Mouse (Mus musculus): ENCODE measurements around the gene Gm20388.

The Gm20388 gene

DNA sequence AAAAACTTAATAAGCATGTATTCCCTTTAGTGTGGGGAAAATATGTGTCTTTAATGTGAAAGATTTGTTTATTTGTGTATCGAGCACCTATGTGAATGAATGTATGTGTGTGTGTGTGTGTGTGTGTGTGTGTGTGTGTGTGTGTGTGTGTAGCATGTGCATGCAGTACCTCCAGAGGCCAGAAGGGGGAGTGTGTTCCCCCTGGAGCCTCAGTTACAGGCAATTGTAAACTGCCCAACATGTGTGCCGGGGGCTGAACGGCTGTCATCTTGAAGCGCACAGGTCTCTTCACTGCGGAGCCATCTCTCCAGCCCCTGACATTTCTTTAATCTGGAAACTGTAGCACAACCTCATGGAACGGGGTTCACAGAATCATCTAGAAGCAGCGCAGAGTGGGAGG lies 1425.0 kb downstream of the Gm20388 start:
- DNase-seq (ENCODE audit: low spot score in 2 of 2) = no peak

DNA sequence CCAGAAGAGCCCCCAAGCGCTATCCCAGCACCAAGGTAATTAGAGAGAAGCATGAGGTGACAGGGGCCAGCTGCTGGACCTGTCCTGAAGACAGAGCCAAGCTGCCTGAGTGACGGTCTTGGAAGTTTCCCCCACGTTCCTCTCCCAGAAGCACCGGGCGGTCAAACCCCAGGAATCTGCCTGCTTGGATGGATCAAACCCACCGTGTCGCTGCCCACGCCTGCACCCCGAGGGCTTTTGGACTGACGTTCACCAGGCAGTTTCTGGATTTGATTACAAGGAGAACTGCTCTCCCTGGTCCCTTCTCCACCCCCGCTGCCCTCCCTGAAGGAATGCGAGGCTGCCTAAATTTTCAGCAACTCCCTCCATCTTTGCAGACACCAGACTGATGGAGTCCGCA lies 1432.3 kb downstream of the Gm20388 start:
- no peak for DNase-seq (ENCODE audit: low spot score in 2 of 2)

DNA sequence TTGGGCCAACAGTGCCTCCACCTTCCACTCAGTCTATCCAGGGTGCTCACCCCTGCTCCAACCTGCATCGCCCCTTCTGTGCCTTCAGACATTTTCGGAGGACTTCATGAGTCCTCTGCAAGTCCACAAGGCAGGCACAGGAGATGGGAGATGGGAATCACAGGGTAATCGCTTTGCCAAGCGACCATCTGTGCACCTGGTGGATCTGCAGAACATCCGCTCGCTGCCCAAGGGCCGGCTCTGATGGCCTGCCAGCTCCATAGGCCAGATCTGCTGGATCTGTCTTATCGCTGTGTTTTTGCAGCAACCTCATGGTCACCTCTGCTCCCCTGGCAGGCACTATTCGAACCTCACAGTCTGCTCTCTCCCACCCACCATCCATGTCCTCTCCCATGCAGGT lies 1433.8 kb downstream of the Gm20388 start:
- no peak for DNase-seq (ENCODE audit: low spot score in 2 of 2)

DNA sequence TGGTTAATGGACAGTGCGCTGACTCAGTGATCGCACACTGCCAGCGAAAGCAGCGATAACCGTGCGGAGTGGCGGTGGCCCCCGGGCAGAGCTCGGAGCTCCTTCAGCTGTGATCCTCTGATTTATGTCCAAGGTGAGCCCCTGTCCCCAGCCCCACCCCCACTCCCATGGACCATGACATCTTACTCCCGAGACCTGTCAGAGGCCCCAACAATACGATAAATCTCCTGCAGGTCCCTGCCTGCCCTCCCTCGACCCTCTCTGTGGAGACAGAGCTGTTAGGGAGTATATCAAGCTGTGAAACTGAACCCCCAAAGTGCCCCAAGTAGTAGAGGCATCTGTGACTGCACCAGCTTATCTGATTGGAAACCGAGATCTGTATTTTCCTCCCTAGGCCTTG lies 1435.5 kb downstream of the Gm20388 start:
- no peak for DNase-seq (ENCODE audit: low spot score in 2 of 2)

DNA sequence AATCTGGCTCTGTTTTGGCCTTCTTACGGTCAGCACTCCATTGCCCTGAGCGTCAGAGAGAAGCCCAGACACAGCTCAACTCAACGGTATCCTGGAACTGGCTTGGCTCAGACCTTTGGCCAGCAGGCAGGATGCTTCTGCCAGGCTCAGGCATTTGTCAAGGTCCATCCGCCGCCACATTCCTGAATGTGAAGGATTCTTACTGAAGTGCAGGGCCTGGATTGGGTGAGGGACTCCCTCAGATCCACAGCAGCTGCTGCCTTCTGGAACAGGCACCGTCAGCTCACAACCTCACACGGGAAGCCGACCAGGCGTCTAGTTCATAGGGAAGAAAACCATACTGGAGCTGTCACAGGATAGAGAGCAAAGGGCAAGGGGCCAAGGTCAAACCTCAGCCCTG lies 1436.2 kb downstream of the Gm20388 start:
- DNase-seq (ENCODE audit: low spot score in 2 of 2) = no peak

DNA sequence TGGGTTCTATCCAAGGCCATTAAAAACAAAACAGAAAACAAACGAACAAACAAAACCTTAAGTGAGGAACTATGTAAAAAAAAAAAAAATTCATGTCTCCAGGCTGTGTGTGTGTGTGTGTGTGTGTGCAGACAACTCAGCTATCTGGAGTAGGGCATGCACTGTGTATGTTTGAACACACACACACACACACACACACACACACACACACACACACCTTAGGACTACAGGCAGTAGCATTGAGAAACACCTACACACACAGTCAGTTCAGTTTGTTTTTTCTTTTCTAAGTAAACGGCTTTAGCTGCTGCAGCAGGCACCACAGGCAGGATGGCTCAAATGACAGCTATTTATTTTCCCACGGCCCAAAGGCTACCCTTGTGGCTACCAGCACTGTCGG lies 1438.4 kb downstream of the Gm20388 start:
- DNase-seq (ENCODE audit: low spot score in 2 of 2) = no peak

DNA sequence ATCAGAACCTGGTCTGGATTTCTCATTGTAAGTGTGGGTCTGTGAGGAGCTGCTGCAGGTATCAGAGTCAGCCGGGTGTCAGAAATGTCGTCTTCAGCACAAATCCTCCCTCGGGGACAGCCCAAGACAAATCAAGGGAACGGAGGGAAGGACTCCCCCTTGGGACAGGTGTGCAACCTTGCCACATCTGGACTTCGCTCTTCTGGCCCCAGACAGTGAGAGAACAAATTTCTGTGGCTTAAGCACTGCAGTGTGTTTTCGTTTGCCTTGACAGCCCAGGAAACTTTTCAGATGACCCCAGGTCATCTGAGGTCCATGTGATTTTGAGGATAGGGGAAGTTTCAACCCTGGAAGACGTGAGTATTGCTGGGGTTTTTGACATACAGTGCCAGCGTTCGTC lies 1440.2 kb downstream of the Gm20388 start:
- no peak for DNase-seq (ENCODE audit: low spot score in 2 of 2)

DNA sequence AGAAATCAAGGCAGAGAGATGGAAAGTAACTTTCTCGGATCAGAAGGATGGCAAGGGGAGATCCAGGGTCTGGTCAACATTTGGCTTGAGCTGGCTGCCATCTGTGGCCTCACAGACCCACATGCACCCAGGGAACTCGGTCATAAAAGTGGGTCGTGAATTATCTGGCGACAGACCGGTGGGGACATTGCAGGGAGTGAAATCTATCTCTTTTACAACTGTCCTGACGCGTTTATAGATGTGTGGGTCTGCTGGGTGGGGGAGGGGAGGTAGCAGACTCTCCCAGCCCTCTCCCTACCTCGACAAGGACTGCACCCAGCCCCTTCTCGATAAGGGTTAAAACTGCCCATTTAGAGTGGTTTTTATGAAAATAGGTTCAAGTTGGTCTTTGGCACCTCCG lies 1444.2 kb downstream of the Gm20388 start:
- DNase-seq (ENCODE audit: low spot score in 2 of 2) = no peak

DNA sequence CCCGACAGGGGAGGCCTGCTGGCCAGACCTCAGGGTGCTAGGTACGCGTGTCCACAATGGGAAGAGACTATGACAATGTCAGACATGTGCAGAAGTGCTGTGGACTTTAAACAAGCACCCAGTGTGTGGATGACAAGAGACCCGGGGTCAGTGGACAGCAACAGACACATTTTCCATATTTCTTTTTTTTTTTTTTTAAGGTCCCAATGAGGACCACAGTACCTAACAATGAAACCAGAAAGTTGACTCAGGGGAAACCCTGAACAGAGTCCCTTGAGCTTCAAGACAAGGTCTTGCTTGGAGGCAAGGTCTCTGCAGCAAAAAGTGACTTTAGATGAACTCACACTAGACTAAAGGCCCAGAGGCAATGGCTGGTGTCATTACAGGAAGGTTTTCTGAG lies 1446.8 kb downstream of the Gm20388 start:
- no peak for DNase-seq (ENCODE audit: low spot score in 2 of 2)

DNA sequence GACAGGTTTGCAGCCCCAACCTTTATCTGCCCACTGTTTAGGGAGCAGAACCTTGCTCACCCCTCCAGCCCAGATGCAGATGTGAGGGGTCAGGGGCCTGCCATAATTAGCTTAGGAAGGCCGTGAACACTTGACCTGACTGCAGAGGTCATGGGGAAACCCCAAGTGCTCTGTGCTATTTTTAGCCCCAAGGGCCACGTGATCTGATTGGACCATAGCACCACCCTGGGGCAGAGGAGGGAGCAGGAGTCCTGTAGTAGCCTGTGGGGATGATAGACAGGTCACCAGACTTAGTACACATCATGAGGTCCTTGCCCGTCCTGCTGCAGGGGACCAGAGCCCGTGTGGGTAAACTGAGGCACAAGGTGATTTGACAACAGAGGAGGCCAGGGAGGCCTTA lies 1448.0 kb downstream of the Gm20388 start:
- DNase-seq (ENCODE audit: low spot score in 2 of 2) = no peak

DNA sequence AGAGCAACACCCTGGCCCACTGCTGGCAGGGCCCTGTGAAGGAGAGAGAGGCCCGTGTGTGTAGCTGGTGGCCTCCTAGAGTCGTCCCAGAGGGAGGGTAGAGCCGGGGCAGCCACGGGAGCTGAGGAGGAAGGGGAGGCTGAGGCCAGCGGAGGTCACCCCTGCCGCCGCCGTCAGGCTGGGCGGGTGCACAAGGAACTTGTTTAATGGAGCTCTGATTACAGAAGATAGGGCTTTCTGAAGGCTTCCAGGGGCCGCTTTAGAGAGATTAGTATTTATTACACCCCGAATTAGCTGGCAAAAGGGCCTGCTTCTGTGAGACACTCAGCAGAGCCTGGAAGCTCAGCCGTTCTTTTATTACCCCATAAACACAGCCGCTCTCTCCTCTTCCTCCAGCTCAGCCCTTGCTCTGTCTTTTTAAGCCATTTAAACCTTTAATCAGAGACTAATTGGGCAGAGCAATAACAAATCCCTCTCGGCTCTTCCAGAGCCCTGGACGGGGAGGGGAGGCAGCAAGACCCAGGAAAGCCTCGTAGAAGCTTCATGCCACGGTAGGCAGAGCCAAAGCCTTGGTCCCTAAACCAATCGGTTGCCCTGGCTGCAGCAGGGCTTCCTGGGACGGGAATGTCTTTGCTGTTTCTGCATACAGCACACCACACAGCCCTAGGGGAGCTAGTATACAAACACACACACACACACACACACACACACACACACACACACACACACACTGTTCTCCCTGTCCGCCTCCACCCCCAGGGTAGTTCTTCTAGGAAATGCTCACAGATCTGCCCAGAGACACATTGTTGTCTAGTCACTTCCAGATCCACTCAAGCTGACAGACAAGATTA lies 1448.7 kb downstream of the Gm20388 start:
- DNase-seq (ENCODE audit: low spot score in 2 of 2) = no peak

DNA sequence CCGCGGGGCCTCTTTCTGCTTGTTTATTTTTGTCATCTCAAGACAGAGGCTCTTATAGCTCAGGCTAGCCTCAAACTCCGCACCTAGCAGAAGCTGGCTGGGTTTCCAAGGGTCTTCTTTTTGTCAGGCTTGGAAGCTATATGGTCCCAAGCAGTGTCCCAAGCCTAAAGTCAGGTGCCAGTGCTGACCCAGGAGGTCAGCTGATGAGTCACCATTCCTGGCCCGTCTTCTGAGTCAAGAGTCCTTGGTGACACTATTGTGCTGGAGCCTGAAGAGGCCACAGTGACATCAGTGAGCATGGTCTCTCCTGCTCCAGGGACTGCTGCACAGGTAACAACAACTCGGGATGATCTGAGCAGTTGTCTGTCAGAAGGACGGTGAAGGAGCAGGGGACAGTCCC lies 1449.4 kb downstream of the Gm20388 start:
- DNase-seq (ENCODE audit: low spot score in 2 of 2) = no peak

DNA sequence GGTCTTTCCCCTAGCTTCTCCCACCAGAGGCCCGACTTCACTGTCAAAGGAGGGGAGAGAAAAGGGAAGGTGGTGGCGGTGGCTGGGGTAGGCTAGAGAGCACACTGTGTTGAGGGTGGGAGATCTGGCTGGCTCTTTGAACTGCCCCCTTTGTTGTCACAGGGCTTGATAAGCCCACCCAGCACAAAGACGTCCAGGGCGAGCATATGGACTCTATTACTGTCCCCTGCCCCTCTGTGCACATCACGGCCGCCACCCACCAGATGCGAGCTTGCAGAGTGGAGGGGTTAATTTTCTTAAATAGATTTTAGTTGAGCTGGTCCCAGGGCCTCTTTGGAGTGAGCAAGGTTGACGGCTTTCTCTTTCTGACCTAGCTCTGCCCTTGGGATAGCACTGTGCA lies 1450.5 kb downstream of the Gm20388 start:
- DNase-seq (ENCODE audit: low spot score in 2 of 2) = no peak

DNA sequence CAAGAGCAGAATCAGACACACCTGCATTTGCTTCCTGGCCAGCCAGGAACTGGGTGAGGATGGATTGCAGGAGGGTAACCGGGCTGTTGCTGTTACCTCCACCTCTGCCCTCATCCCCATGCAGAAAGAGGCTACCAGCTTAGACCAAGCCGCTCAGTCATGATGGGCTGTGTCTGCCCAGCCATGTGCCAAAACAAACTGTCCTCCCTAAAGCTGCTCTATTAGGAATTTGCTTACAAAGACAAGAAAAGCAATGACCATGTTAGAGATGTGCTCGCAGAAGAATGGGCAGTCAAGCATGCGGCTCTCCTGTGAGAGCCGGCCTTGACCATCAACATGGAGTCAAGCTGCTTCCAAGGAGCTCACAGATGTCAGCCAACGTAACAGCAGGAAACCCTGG lies 1454.0 kb downstream of the Gm20388 start:
- no peak for DNase-seq (ENCODE audit: low spot score in 2 of 2)

DNA sequence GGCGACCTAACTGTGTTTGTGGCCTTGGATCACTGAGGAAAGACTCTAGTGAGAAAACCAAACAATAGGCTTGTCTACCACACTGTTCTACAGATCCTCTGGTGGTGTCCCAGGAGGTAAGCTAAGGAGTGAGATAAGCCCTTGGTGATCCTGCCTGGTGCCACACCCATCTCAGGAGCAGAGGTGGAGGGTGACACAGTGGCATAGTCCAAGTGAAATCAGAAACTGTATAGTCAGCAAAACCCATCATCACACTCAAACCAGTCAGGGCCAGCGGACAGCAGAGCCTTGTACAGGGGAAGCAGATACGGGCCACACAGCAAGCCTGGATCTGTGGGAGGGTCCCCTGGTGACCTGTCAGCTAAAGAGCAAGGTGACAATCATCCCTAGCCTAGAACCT lies 1454.5 kb downstream of the Gm20388 start:
- no peak for DNase-seq (ENCODE audit: low spot score in 2 of 2)

DNA sequence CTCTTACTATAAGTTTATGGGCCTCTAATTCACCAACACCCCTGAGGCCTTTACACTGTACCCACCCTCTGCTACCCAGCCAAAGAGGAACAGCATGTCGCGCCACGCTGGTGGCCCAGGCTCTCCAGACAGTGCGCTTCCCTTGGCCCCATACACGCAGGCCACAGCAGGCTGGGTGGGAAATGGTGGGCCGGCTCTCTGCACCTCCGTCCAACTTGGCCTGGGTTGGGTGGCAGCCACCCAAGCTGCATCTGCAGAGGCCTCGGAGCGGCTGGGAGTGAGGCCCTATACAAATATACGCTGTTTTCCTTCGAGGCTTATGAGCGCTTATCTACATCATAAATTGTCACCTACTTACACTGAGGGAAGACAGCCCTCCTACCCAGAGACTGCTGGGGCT lies 1456.0 kb downstream of the Gm20388 start:
- DNase-seq (ENCODE audit: low spot score in 2 of 2) = no peak

DNA sequence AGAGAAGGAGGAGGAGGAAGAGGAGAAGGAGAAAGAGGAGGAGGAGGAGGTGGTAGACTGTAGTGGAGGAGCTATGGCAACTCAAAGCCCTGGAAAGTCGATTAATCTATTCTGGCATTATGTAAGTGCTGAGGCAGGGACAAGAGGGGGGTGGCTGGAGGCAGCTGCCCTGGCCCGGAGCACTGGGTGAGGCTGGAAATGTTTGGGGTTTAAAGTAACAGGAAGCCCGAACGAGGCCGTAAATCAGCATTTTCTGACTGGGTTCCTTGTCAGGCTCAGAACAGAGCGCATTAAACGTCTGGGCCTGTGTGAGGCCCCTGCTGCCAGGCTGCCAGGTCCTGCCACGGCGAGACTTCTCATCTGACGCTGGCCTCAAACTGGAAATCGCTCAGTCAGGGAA lies 1458.2 kb downstream of the Gm20388 start:
- no peak for DNase-seq (ENCODE audit: low spot score in 2 of 2)

DNA sequence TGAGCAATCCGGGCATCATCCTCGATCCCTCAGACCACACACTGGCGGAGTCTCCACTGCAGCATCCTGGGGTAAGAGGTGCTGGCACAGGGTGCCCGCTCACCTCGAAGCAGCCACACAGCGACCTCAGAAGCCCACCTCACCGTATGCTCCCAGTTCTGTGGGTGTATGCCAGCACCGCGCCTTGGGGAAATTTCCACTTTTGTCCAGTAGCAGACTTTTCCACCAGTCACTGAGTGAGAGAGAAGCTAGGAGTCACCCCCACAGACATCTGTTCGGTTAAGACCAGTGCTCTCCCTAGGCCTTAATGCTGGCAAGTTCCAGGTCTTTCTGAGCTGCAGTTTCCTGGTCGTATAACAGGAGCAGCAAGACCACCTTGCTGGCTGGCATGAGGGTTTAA lies 1458.7 kb downstream of the Gm20388 start:
- DNase-seq (ENCODE audit: low spot score in 2 of 2) = no peak

DNA sequence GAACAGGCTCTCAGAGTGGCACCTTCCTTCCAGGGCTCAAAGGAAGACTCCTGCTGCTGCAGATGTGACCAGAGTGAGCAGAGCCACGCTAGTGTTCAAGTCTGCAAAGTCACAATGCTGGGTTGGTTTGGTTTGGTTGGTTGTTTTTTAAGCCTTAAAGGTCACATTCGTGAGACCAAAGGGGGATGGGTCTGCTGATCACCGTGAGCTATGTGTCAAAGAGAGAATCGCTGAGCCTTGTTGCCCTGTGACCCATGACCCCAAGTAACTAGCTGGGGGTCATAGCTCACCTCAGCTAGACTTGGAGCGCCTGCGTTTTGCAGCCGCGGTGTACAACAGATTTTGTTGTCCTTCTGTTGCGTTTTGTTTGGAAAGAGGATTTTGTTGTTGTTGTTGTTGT lies 1460.6 kb downstream of the Gm20388 start:
- no peak for DNase-seq (ENCODE audit: low spot score in 2 of 2)

DNA sequence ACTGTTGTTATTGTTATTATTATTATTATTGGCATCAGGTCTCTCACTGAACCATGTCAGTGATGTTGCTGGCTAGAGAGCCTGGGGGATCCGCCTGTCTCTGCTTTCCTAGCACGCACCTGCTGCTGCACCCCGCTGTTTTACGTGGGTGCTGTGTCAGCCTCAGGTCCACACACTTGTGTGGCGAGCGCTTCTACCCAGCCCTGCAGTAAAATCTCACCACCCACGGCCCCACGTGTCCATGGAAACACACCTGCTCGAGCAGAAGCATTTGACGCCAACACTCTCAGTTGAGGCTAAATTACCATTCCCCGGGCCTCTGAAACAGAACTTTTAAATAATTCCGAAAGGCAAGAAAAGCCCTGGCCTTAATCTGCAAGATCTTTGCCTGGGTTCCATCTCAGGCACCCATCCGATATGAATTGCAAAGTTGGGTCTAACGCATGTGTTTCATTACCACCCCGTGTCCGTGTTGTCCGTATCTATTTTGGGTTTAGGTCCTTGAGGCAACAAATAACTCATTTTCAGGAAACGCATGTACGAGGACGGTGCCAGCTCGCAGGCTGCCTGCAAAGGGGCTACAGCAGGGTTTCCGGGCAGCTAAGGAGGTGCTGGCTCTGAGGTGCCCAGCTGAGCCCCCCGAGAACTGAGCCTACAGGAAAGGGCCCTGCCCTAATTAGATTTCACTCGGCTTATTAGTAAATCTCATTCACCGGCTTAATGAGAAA lies 1461.4 kb downstream of the Gm20388 start:
- no peak for DNase-seq (ENCODE audit: low spot score in 2 of 2)

DNA sequence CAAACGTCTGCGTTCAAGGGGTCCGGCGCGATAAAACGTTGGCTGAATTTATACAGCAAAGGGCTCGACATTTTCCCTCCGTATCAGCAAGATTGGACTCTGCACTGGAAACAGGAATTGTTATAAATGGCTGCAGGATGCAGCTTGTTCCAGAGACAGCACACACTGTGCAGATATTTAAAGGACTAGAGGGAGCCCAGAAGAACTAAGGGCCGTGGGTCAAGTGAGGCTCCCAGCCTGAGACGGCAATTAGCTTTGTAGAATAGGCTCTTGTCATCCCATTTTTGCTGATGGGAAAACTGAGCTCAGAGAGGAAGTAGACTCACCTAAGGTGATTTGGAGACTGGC lies 1462.0 kb downstream of the Gm20388 start:
- DNase-seq (ENCODE audit: low spot score in 2 of 2) = no peak

DNA sequence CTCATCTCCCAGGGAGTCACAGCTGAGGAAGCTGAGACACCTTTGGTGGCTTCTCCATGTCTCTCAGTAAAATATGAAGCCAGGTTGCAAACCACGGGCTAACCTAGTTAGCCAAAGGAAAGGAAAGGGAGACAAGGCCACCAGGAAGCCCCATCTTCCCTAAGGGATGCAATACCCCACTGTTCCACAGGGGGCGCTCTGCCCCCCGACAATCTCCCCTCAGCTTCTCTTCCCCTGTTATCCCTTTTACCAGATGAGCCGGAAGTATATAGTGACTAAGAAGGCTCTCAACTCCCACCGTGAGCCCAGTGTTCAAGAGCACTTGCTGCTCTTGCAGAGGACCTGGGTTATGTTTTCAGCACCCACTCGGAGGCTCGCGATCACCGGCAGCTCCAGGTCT lies 1463.6 kb downstream of the Gm20388 start:
- no peak for DNase-seq (ENCODE audit: low spot score in 2 of 2)

DNA sequence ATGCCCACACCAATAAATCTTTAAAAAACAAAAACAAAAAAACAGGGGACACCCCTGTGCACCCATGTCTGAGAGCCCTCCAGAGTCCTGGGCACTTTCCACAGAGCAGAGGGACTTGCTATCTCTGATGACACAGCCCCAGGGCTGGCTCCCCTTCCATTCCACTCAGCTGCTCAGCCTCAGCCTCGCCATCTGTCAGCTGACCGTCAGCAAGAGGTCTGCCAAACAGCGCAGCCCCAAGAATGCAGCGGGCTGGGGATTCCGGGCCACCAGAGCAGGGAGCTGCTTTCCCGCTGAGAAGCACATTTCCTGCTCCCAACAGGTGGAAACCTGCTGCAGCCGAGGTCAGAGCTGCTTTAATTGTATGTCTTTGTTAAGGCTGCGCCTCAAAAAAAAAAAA lies 1464.1 kb downstream of the Gm20388 start:
- no peak for DNase-seq (ENCODE audit: low spot score in 2 of 2)
